Mouse (Mus musculus): Measurements from ENCODE around the gene P2ry13.

- TF ChIP-seq CTCF (IDR thresholded peaks at IDR 0.05; ENCODE audit: control insufficient read depth, insufficient read depth, insufficient replicate concordance, low read depth, low read length): no peak
- TF ChIP-seq POLR2A (IDR thresholded peaks at IDR 0.05; ENCODE audit: control insufficient read depth, low read depth, low read length): no peak
Observed at GRCm38 (mm10) chr3:59181134-59181533, 29.5 kb downstream of the P2ry13 start.

Measured in testis, adult 2 months (tissue).